Mouse (Mus musculus) CD4-positive, CD25-positive, alpha-beta regulatory T cell, adult 4 months (primary cell): ENCODE data around the gene Cd70. TPM values are rescaled to one million over a fixed set of nuclear protein-coding genes. Genes with fewer than 3 reads are reported as not detected.
A peak's percentile ranks its signal among the peaks of the same experiment; 100 is the strongest.

Experiments used
- ATAC-seq: one replicate; pipeline ENCODE4 v1.8.0; 2017
- polyA plus RNA-seq, 2 experiments: library from polyadenylated mRNA; unstranded; fragments of 100-300 nt; shearing (Covaris generic); gene quantifications; one replicate each; pipeline ENCODE4 v1.2.1; 2017

The Cd70 gene
- under 1 TPM in 1 of 2 experiments, not detected in 1; 0.52 TPM for polyA plus RNA-seq

GRCm38 (mm10) chr17:57148994-57149803 is at the start of gene Cd70:
Cd70 (minus strand) TSS chr17:57149777.
- ATAC-seq: peak; percentile 29

- no peak for ATAC-seq
Observed at GRCm38 (mm10) chr17:57198252-57198651, 48.7 kb upstream of the Cd70 start.

- no peak for ATAC-seq
Observed at GRCm38 (mm10) chr17:57195326-57196010, 45.9 kb upstream of the Cd70 start.

GRCm38 (mm10) chr17:57194771-57195170 is 45.2 kb upstream of the Cd70 start:
- ATAC-seq: no peak

GRCm38 (mm10) chr17:57194041-57194507 is 44.5 kb upstream of the Cd70 start, which contains the start of gene Tnfsf14:
Tnfsf14 (minus strand) TSS chr17:57194177.
- ATAC-seq: peak; percentile 86

GRCm38 (mm10) chr17:57188510-57189192 is 39.1 kb upstream of the Cd70 start:
- peak; percentile 77 for ATAC-seq

- ATAC-seq: no peak
Observed at GRCm38 (mm10) chr17:57185641-57186040, 36.1 kb upstream of the Cd70 start.

GRCm38 (mm10) chr17:57182871-57183270 is 33.3 kb upstream of the Cd70 start:
- no peak for ATAC-seq

GRCm38 (mm10) chr17:57180363-57180762 is 30.8 kb upstream of the Cd70 start:
- peak; percentile 80 for ATAC-seq

- no peak for ATAC-seq
Observed at GRCm38 (mm10) chr17:57173351-57173750, 23.8 kb upstream of the Cd70 start.

GRCm38 (mm10) chr17:57172378-57172777 is 22.8 kb upstream of the Cd70 start:
- ATAC-seq: no peak

GRCm38 (mm10) chr17:57170616-57171260 is 21.2 kb upstream of the Cd70 start:
- ATAC-seq: no peak

GRCm38 (mm10) chr17:57166800-57167791 is 17.5 kb upstream of the Cd70 start:
- ATAC-seq: peak; percentile 72

GRCm38 (mm10) chr17:57153787-57154186 is 4.2 kb upstream of the Cd70 start:
- ATAC-seq: no peak

GRCm38 (mm10) chr17:57153006-57153405 is 3.4 kb upstream of the Cd70 start:
- ATAC-seq: no peak

- ATAC-seq: no peak
Observed at GRCm38 (mm10) chr17:57148343-57148742, 1.2 kb downstream of the Cd70 start.

GRCm38 (mm10) chr17:57145115-57145514 is 4.5 kb downstream of the Cd70 start:
- ATAC-seq: no peak

- ATAC-seq: no peak
Observed at GRCm38 (mm10) chr17:57143704-57144103, 5.9 kb downstream of the Cd70 start.

- no peak for ATAC-seq
Observed at GRCm38 (mm10) chr17:57139708-57140107, 9.9 kb downstream of the Cd70 start.

GRCm38 (mm10) chr17:57138676-57139075 is 10.9 kb downstream of the Cd70 start:
- ATAC-seq: no peak

- ATAC-seq: no peak
Observed at GRCm38 (mm10) chr17:57135635-57136034, 13.9 kb downstream of the Cd70 start.
